Mouse (Mus musculus) kidney, adult 8-10 months (tissue): Measurements from ENCODE around the gene Slc26a8.

Source experiments
- DNase-seq, 2 experiments: peaks; one replicate each; pipeline ENCODE4 v3.0.0; 2022

The Slc26a8 gene

GRCm38 (mm10) chr17:28698672-28699071 lies 8.6 kb upstream of the Slc26a8 start:
- DNase-seq: no peak

DNA sequence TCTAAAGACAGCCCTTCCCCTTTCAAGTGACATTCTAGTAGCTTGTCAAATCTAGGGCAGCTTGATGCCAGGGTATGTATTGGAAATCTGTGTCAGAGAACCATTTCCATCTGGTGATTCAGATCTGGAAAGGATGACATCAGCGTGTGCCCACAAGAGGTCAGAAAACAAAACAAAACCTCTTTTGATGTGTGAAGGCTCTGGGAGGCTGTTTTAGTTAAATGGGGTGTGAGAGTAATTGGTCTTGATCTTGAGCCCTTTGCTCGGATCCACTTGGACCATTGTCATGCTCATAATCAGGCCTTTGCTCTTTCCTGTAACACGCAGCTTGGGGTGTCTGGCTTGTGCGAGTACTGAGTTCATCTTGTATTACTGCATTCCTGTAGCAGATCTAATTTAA lies 8.2 kb upstream of the Slc26a8 start:
- no peak for DNase-seq

DNA sequence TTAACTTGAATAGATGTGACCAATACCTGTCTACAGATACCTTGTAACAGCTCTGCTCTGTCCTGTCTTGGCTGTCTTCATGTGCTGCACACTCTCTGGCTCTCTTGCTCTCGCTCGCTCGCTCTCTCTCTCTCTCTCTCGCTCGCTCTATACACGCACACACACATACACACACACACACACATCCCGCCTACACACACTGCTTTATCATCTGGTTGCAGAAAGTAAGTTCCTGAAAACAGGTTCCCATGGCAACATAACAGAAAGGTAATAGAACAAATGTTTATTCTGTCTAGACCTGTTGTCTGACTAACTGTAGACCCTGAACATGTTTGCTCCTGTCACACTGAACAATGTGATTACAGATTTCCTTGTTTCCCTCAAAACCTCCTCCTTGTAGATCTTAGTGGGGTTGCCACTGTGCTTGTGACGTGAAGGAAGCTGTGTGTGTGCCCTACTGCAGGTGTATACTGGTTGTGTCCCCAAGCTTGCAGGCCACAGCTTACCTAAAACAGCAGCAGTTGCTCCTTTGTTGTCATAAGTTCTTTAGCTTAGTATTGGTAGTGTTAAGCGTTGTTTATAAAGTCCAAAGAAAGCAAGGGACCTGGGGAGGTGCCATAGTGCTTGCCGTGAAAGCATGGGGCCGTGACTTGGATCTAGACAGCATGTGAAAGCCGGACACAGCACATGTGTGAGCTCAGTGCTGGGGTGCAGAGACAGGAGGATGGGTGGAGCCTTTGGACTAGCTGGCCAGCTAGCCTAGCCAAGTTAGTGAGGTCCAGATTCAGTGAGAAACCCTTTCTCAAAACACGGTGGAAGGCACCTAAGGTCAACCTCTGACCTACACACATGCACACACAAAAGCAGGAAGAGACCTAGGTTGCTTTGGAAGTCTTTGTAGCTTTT lies 7.5 kb upstream of the Slc26a8 start:
- DNase-seq: no peak

DNA sequence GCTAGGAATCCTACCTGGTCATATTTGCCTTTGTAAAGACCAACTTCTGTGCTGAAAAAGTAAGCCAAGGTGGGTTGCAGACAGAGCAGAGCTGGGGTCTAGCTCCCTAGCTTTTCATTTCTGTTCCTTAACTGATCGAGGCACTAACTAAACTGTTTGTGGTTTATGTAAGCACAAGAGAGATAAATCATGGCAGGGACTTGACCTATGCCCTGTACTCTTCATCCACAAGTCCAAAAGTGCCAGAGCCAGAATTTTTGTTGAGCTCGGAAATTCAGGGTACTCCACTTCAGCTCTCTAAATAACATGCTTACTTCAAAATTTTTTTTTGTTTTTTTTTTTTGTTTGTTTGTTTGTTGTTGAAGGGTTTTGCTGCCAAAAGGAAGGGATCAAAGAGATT lies 6.6 kb upstream of the Slc26a8 start:
- DNase-seq: peak; percentile 55 to 79

GRCm38 (mm10) chr17:28694832-28695231 lies 4.8 kb upstream of the Slc26a8 start:
- no peak for DNase-seq

DNA sequence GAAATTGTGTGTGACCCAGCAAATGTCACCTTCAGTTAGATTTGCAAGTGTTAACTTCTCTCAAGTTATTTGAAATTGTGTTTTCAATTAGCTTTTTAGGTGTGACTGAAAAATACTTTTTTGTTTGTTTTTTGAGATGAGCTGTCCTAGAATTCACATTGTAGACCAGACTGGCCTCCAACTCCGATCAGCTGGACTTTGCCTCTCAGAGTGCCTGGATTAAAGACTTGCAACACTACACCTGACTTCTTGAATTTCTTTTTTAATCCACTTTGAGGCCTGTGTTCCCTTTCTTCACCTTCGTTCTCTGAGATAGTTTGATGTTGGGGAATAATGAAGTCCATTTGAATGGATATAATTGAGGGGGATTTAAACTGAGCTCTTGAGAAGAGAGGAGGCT lies 4.0 kb upstream of the Slc26a8 start:
- DNase-seq: peak in 1 of 2 experiments; percentile 37

GRCm38 (mm10) chr17:28693086-28693485 lies 3.1 kb upstream of the Slc26a8 start:
- no peak for DNase-seq

GRCm38 (mm10) chr17:28692341-28692710 lies 2.3 kb upstream of the Slc26a8 start:
- peak in 1 of 2 experiments; percentile 51 for DNase-seq

GRCm38 (mm10) chr17:28691687-28692340 lies 1.8 kb upstream of the Slc26a8 start:
- DNase-seq: peak; percentile 66 to 69

GRCm38 (mm10) chr17:28690776-28691686 lies 998 bp upstream of the Slc26a8 start, which contains the start of gene Mapk14:
Mapk14 (plus strand) TSS chr17:28691329.
- DNase-seq: peak; percentile 100

GRCm38 (mm10) chr17:28687354-28687753 lies 2.7 kb downstream of the Slc26a8 start:
- no peak for DNase-seq

DNA sequence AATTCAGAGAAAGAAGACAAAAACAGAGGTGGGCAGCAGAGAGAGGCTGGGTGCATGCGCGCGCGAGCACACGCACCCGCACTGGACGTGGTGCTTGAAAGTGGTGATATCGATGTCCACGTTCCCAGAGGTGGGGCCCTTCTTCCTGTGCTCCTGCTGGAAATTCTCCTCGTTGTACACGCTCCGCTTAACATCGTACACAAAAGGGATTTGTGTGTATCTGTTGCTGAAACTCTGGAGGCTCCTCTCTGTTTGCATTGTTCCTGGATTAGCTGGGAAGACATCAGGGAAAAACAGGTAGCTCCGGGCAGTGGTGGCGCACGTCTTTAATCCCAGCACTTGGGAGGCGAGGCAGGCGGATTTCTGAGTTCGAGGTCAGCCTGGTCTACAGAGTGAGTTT lies 5.4 kb downstream of the Slc26a8 start:
- DNase-seq: no peak

DNA sequence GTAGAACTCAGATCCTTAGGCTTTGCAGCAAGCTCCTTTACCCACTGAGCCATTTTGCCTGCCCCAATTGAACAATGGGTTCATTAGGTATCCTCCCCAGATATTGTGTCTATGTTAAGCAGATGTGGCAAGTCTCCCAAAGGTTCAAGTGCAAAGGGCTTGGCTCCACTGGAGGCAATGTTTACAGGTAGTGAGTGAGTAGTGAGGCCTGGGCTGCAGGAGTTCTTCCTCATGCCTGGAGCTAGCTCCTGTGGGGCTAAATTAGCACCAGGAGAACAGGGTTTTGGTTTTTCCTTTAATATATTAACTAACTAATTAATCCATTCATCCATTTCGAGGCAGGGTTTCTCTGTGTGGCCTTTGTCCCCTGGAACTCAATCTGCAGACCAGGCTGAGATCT lies 6.4 kb downstream of the Slc26a8 start:
- peak; percentile 76 to 84 for DNase-seq

GRCm38 (mm10) chr17:28682311-28683084 lies 7.5 kb downstream of the Slc26a8 start:
- DNase-seq: peak; percentile 78 to 83

GRCm38 (mm10) chr17:28659564-28659963 lies 30.5 kb downstream of the Slc26a8 start:
- no peak for DNase-seq

GRCm38 (mm10) chr17:28657936-28658335 lies 32.1 kb downstream of the Slc26a8 start:
- no peak for DNase-seq

- DNase-seq: no peak
Measured at GRCm38 (mm10) chr17:28650268-28650667, 39.8 kb downstream of the Slc26a8 start.

DNA sequence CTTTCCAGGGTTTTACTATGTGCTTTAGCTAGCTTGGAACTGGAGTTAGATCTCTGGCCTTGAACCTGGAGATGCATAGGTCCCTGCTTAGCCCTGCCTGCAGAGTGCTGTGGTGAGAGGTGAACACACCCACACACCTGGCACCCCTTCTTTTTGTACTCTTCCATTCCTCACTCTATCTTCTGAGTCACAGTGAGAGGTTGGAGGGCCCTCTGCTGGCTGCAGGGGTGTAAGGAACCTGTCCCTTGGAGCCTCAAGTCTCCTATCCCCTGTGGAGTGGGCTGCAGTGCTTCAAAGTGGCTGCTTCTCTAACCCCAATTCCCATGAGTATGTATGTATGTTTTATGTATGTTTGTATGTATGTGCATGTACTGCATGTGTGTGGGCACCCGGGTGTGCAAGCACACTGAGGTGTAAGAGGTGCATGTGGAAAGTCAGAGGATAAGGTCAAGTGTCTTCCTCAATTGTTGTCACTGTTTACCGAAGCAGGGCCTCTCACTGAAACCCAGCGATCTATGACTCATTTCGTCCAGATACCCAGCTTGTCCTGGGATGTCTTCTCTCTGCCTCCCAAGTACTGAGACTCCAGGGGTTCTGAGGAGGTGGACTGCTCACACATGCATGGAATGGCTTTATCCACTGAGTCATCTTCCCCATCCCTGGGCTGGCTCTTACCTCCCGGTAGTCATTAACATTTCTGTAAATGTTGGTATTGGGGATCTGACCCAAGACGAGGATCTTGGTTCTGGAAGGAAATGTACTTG lies 41.2 kb downstream of the Slc26a8 start:
- peak; percentile 16 to 60 for DNase-seq

DNA sequence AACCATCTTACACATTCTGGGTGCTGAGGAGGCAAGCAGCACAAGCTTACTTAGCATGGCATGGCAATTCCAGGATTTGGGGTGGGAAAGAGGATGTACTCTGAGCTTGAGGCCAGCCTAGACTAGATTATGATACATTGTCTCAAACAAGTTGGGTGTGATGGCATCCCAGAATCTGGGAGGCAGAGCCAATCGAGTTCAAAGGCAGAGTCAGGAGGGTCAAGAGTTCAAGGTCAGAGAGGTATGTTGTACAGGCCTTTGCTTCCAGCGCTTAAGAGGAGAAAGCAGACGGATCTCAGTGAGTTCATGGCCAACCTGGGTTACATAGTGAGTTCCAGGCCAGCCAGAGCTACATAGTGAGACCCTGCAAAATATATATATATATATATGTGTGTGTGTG lies 43.8 kb downstream of the Slc26a8 start:
- DNase-seq: no peak

DNA sequence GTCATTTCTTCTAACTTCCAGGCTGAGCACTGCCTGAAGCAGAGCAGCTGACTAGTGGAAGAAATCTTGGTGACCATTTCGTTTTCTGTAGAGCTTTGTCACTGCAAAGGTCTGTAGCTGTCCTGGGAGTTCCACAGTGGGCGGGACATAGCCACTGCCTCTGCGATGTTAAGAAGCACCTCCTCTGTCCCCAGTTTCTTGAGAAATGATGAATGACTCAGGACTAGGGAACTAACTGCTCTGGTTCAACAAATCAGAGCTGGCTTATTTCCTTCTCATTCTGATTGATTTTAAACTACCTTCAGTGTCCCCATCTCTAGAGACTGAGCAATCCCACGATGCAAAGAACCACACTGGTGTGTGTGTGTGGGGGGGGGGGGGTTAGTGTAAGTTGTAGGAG lies 45.9 kb downstream of the Slc26a8 start:
- no peak for DNase-seq

GRCm38 (mm10) chr17:28643697-28644096 lies 46.3 kb downstream of the Slc26a8 start:
- no peak for DNase-seq
